Mouse (Mus musculus) hindbrain, embryonic 15.5 days (tissue): ENCODE data around the gene Eif3k. TPM values are rescaled to one million over a fixed set of nuclear protein-coding genes. Genes with fewer than 3 reads are reported as not detected.
A peak's percentile ranks its signal among the peaks of the same experiment; 100 is the strongest.

Experiments used
- ATAC-seq: fragments of 200-750 bp; cut with Nextera tagmentation; 2 replicates; pipeline ENCODE4 v1.8.0; 2017; ENCODE audit warnings: low read depth, moderate number of reproducible peaks, moderate TSS enrichment; ENCODE audit not compliant: low FRiP score
- H3K27ac ChIP-seq: fragments of 300-500 bp; sonication (generic); replicated peaks from 2 replicates; pipeline ENCODE4 v1.5.1; 2015; ENCODE audit warnings: mild to moderate bottlenecking, inconsistent platforms
- H3K27me3 ChIP-seq: fragments of 300-500 bp; sonication (generic); 2 replicates; pipeline ENCODE4 v1.6.1; 2015; ENCODE audit warnings: control low read depth, inconsistent platforms
- H3K36me3 ChIP-seq: fragments of 300-500 bp; sonication (generic); 2 replicates; pipeline ENCODE4 v1.6.1; 2015; ENCODE audit warnings: control low read depth, inconsistent platforms
- H3K4me1 ChIP-seq: fragments of 300-500 bp; sonication (generic); replicated peaks from 2 replicates; pipeline ENCODE4 v1.6.1; 2015; ENCODE audit warnings: control low read depth, inconsistent platforms
- H3K4me2 ChIP-seq: fragments of 300-500 bp; sonication (generic); 2 replicates; pipeline ENCODE4 v1.6.1; 2015; ENCODE audit warnings: moderate library complexity, mild to moderate bottlenecking, inconsistent platforms
- H3K4me3 ChIP-seq: fragments of 300-500 bp; sonication (generic); 2 replicates; pipeline ENCODE4 v1.5.1; 2015; ENCODE audit warnings: mild to moderate bottlenecking, inconsistent platforms
- H3K9ac ChIP-seq: fragments of 300-500 bp; sonication (generic); 2 replicates; pipeline ENCODE4 v1.6.1; 2015; ENCODE audit warnings: inconsistent platforms
- H3K9me3 ChIP-seq: fragments of 300-500 bp; sonication (generic); 2 replicates; pipeline ENCODE4 v1.6.1; 2016; ENCODE audit warnings: control low read depth, inconsistent platforms
- WGBS: fragments of 180-500 bp; shearing (Covaris S2); methylation state at CpG from one replicate; pipeline ENCODE4 v1.1.7; 2015; 5-methylcytosine and 5-hydroxymethylcytosine counted together
- polyA plus RNA-seq: library from polyadenylated mRNA; unstranded; fragments of >200 nt; fragmentation: Nextera tagmentation; extraction: Ambion mirVana; gene quantifications from 2 replicates; pipeline ENCODE4 v1.2.1, GENCODE M21; 2015

The Eif3k gene
- polyA plus RNA-seq, 1 experiment from 2014 or later, result 283 TPM

- H3K9ac ChIP-seq, result no peak overlapping the region
- H3K4me1 ChIP-seq, result peaks cover 10% of the 10 kb centered on the region
- H3K27me3 ChIP-seq, result no peaks in the 10 kb centered on the region
- H3K9me3 ChIP-seq, result no peaks in the 10 kb centered on the region
- no peak overlapping the region for H3K27ac ChIP-seq
- H3K4me2 ChIP-seq, result no peak overlapping the region
- WGBS, result 76% methylated on average over 4 of the region's 5 CpGs
- H3K36me3 ChIP-seq, result no peaks in the 10 kb centered on the region
- H3K4me3 ChIP-seq, result no peak overlapping the region
- ATAC-seq, result no peak
These were observed 15.5 kb downstream of the Eif3k start for GRCm38 (mm10) chr7:28966181-28966580.

- Histone ChIP-seq H3K4me1 (peaks cover 18% of the 10 kb centered on the region), H3K27me3 (no peaks in the 10 kb centered on the region), H3K9ac (no peak overlapping the region), H3K4me2 (no peak overlapping the region), H3K4me3 (no peak overlapping the region), H3K9me3 (no peaks in the 10 kb centered on the region), H3K36me3 (no peaks in the 10 kb centered on the region), H3K27ac (no peak overlapping the region)
- ATAC-seq, result no peak
- 90% methylated on average over 5 of the region's 5 CpGs for WGBS
These were observed 16.3 kb downstream of the Eif3k start for GRCm38 (mm10) chr7:28965346-28965840.

- WGBS, result 82% methylated on average over 3 of the region's 3 CpGs
- Histone ChIP-seq H3K9ac (no peak overlapping the region), H3K36me3 (no peaks in the 10 kb centered on the region), H3K4me1 (peaks cover 36% of the 10 kb centered on the region), H3K27me3 (no peaks in the 10 kb centered on the region), H3K4me2 (no peak overlapping the region), H3K9me3 (no peaks in the 10 kb centered on the region), H3K27ac (0 out of 2 replicates have a peak overlapping the region, but pooled peaks have one; percentile 88), H3K4me3 (no peak overlapping the region)
- no peak for ATAC-seq
These were observed 18.2 kb downstream of the Eif3k start for GRCm38 (mm10) chr7:28963399-28963923.

- Histone ChIP-seq H3K27me3 (no peaks in the 10 kb centered on the region), H3K9ac (peak within 1 kb of the TSS; percentile 96), H3K36me3 (no peaks in the 10 kb centered on the region), H3K4me3 (peak within 1 kb of the TSS; percentile 92), H3K9me3 (no peaks in the 10 kb centered on the region), H3K4me2 (peak within 1 kb of the TSS; percentile 78), H3K4me1 (peaks cover 44% of the 10 kb centered on the region), H3K27ac (peak within 1 kb of the TSS; percentile 88)
- ATAC-seq, result peak; percentile 92
- under 1% methylated on average over 76 of the region's 76 CpGs for WGBS
These were observed 19.6 kb downstream of the Eif3k start, which contains the start of gene Actn4 for GRCm38 (mm10) chr7:28961927-28962670. TSS of gene Actn4 (minus strand) at chr7:28962340.

GRCm38 (mm10) chr7:28961584-28961926, 20.1 kb downstream of the Eif3k start:
- Histone ChIP-seq H3K4me2 (peak overlapping the region; percentile 78), H3K9ac (peak overlapping the region; percentile 96), H3K36me3 (no peaks in the 10 kb centered on the region), H3K9me3 (no peaks in the 10 kb centered on the region), H3K4me1 (peaks cover 44% of the 10 kb centered on the region), H3K27me3 (no peaks in the 10 kb centered on the region), H3K27ac (peak overlapping the region; percentile 88), H3K4me3 (peak overlapping the region; percentile 92)
- no peak for ATAC-seq
- WGBS, result 0% methylated on average over 7 of the region's 7 CpGs

GRCm38 (mm10) chr7:28960354-28961046, 21.2 kb downstream of the Eif3k start:
- H3K4me3 ChIP-seq, result peak overlapping the region; percentile 92
- peaks cover 46% of the 10 kb centered on the region for H3K4me1 ChIP-seq
- H3K36me3 ChIP-seq, result no peaks in the 10 kb centered on the region
- peak overlapping the region; percentile 78 for H3K4me2 ChIP-seq
- no peaks in the 10 kb centered on the region for H3K27me3 ChIP-seq
- no peak for ATAC-seq
- H3K9me3 ChIP-seq, result no peaks in the 10 kb centered on the region
- 0 out of 2 replicates have a peak overlapping the region, but pooled peaks have one; percentile 31 for H3K27ac ChIP-seq
- peak overlapping the region; percentile 96 for H3K9ac ChIP-seq
- WGBS, result 31% methylated on average over 9 of the region's 9 CpGs

GRCm38 (mm10) chr7:28959505-28960045, 22.1 kb downstream of the Eif3k start:
- H3K4me2 ChIP-seq, result peak overlapping the region; percentile 78
- H3K27me3 ChIP-seq, result no peaks in the 10 kb centered on the region
- H3K4me3 ChIP-seq, result peak overlapping the region; percentile 92
- 0 out of 2 replicates have a peak overlapping the region, but pooled peaks have one; percentile 37 for H3K27ac ChIP-seq
- no peak for ATAC-seq
- H3K9me3 ChIP-seq, result no peaks in the 10 kb centered on the region
- H3K9ac ChIP-seq, result peak overlapping the region; percentile 96
- H3K36me3 ChIP-seq, result no peaks in the 10 kb centered on the region
- 44% methylated on average over 6 of the region's 6 CpGs for WGBS
- peaks cover 52% of the 10 kb centered on the region for H3K4me1 ChIP-seq

GRCm38 (mm10) chr7:28958770-28959169, 22.9 kb downstream of the Eif3k start:
- peak overlapping the region; percentile 78; the same call in 1 of the 2 replicates for H3K4me2 ChIP-seq
- no peak overlapping the region for H3K4me3 ChIP-seq
- WGBS, result 58% methylated on average over 1 of the region's 1 CpGs

GRCm38 (mm10) chr7:28957997-28958725, 23.5 kb downstream of the Eif3k start:
- ATAC-seq, result no peak
- Histone ChIP-seq H3K36me3 (no peaks in the 10 kb centered on the region), H3K27ac (no peak overlapping the region), H3K4me1 (peaks cover 62% of the 10 kb centered on the region), H3K9me3 (no peaks in the 10 kb centered on the region), H3K9ac (no peak overlapping the region), H3K4me2 (no peak overlapping the region), H3K4me3 (no peak overlapping the region), H3K27me3 (no peaks in the 10 kb centered on the region)
- 68% methylated on average over 1 of the region's 1 CpGs for WGBS

More at GRCm38 (mm10) chr7:28958770-28959169, 22.9 kb downstream of the Eif3k start:
- Histone ChIP-seq H3K9ac (no peak overlapping the region), H3K27me3 (no peaks in the 10 kb centered on the region), H3K27ac (no peak overlapping the region), H3K4me1 (peaks cover 56% of the 10 kb centered on the region), H3K9me3 (no peaks in the 10 kb centered on the region), H3K36me3 (no peaks in the 10 kb centered on the region)
- no peak for ATAC-seq

GRCm38 (mm10) chr7:28957286-28957685, 24.4 kb downstream of the Eif3k start:
- no peak for ATAC-seq
- Histone ChIP-seq H3K4me3 (no peak overlapping the region), H3K36me3 (no peaks in the 10 kb centered on the region), H3K9me3 (no peaks in the 10 kb centered on the region), H3K9ac (no peak overlapping the region), H3K4me1 (peaks cover 63% of the 10 kb centered on the region), H3K27ac (no peak overlapping the region), H3K27me3 (no peaks in the 10 kb centered on the region), H3K4me2 (no peak overlapping the region)
- WGBS, result 87% methylated on average over 6 of the region's 6 CpGs

- WGBS, result 90% methylated on average over 1 of the region's 1 CpGs
- H3K4me3 ChIP-seq, result no peak overlapping the region
- no peak overlapping the region for H3K4me2 ChIP-seq
- H3K27me3 ChIP-seq, result no peaks in the 10 kb centered on the region
- no peaks in the 10 kb centered on the region for H3K36me3 ChIP-seq
- H3K4me1 ChIP-seq, result peaks cover 67% of the 10 kb centered on the region
- H3K9me3 ChIP-seq, result no peaks in the 10 kb centered on the region
- no peak overlapping the region for H3K9ac ChIP-seq
- H3K27ac ChIP-seq, result no peak overlapping the region
- no peak for ATAC-seq
These were observed 25.4 kb downstream of the Eif3k start for GRCm38 (mm10) chr7:28956270-28956669.
